Comparison of ENCODE assay signal across 8 mouse cellular contexts in genomic region chr10:14705072-14706066, GRCm38 (mm10). TPM values are rescaled to one million over a fixed set of nuclear protein-coding genes. Genes with fewer than 3 reads are reported as not detected.
DNase-seq lines count a peak whose midpoint lies in the region; ATAC-seq and TF ChIP-seq lines count a peak whose summit lies in the region.

Vta1 (minus strand) TSS chr10:14705560.
Nmbr (plus strand) TSS chr10:14705591.

- H3K9ac ChIP-seq in embryonic facial prominence, embryonic 13.5 days: peak within 1 kb of the TSS; percentile 87
- H3K9ac ChIP-seq in limb, embryonic 12.5 days (replicated peaks): peak within 1 kb of the TSS; percentile 81
- peak within 1 kb of the TSS; percentile 82 for H3K9ac ChIP-seq in midbrain, embryonic 15.5 days

- peak within 1 kb of the TSS; percentile 94 for H3K4me3 ChIP-seq in embryonic facial prominence, embryonic 13.5 days
- H3K4me3 ChIP-seq in kidney, adult 2 months (ENCODE audit: insufficient read depth, low read depth, low read length): peak within 1 kb of the TSS; percentile 87
- H3K4me3 ChIP-seq in limb, embryonic 12.5 days (replicated peaks): peak within 1 kb of the TSS; percentile 92
- peak within 1 kb of the TSS; percentile 98 for H3K4me3 ChIP-seq in midbrain, embryonic 15.5 days
- peak within 1 kb of the TSS; percentile 92 for H3K4me3 ChIP-seq in spleen, adult 2 months (ENCODE audit: extremely low read depth, insufficient read depth, insufficient read length)

- peak within 1 kb of the TSS; percentile 70 for H3K4me2 ChIP-seq in embryonic facial prominence, embryonic 13.5 days
- H3K4me2 ChIP-seq in limb, embryonic 12.5 days: peak within 1 kb of the TSS; percentile 61
- peak within 1 kb of the TSS; percentile 63 for H3K4me2 ChIP-seq in midbrain, embryonic 15.5 days

- no peaks in the 10 kb centered on the region for H3K27me3 ChIP-seq in embryonic facial prominence, embryonic 13.5 days
- no peaks in the 10 kb centered on the region for H3K27me3 ChIP-seq in kidney, adult 2 months (replicated peaks; ENCODE audit: control insufficient read depth, insufficient read depth, low read length)
- H3K27me3 ChIP-seq in limb, embryonic 12.5 days: no peaks in the 10 kb centered on the region
- H3K27me3 ChIP-seq in midbrain, embryonic 15.5 days (replicated peaks): no peaks in the 10 kb centered on the region
- no peaks in the 10 kb centered on the region for H3K27me3 ChIP-seq in spleen, adult 2 months (ENCODE audit: control insufficient read depth, insufficient read depth, low read length)

- under 1% methylated on average over 50 of the region's 50 CpGs for WGBS in embryonic facial prominence, embryonic 13.5 days
- WGBS in kidney, adult 2 months: under 1% methylated on average over 50 of the region's 50 CpGs
- WGBS in limb, embryonic 12.5 days: under 1% methylated on average over 46 of the region's 50 CpGs
- WGBS in midbrain, embryonic 15.5 days: under 1% methylated on average over 50 of the region's 50 CpGs
- WGBS in spleen, adult 2 months: under 1% methylated on average over 49 of the region's 50 CpGs

- H3K4me1 ChIP-seq in embryonic facial prominence, embryonic 13.5 days: peaks cover 11% of the 10 kb centered on the region
- no peaks in the 10 kb centered on the region for H3K4me1 ChIP-seq in kidney, adult 2 months (ENCODE audit: control insufficient read depth, insufficient read depth, low read length)
- peaks cover 11% of the 10 kb centered on the region for H3K4me1 ChIP-seq in limb, embryonic 12.5 days (replicated peaks)
- peaks cover 20% of the 10 kb centered on the region for H3K4me1 ChIP-seq in midbrain, embryonic 15.5 days
- H3K4me1 ChIP-seq in spleen, adult 2 months (ENCODE audit: control insufficient read depth, insufficient read depth, insufficient read length): peaks cover 2% of the 10 kb centered on the region; the same call in 1 of the 2 replicates

- no peaks in the 10 kb centered on the region for H3K36me3 ChIP-seq in embryonic facial prominence, embryonic 13.5 days
- H3K36me3 ChIP-seq in kidney, adult 2 months (ENCODE audit: control insufficient read depth, insufficient read depth, low read length): no peaks in the 10 kb centered on the region
- no peaks in the 10 kb centered on the region for H3K36me3 ChIP-seq in limb, embryonic 12.5 days
- H3K36me3 ChIP-seq in midbrain, embryonic 15.5 days (replicated peaks): no peaks in the 10 kb centered on the region
- H3K36me3 ChIP-seq in spleen, adult 2 months (ENCODE audit: control insufficient read depth, insufficient read depth, low read length): no peaks in the 10 kb centered on the region

- no peaks in the 10 kb centered on the region for H3K9me3 ChIP-seq in embryonic facial prominence, embryonic 13.5 days
- 0 out of 2 replicates have a peak, but pooled peaks cover 2% of the 10 kb centered on the region for H3K9me3 ChIP-seq in limb, embryonic 12.5 days
- H3K9me3 ChIP-seq in midbrain, embryonic 15.5 days: no peaks in the 10 kb centered on the region

- no peak for TF ChIP-seq POLR2A in kidney, adult 2 months (IDR thresholded peaks at IDR 0.05; ENCODE audit: low read depth, low read length)
- TF ChIP-seq POLR2A in spleen, adult 2 months (IDR thresholded peaks at IDR 0.05; ENCODE audit: low read depth, low read length): peak; percentile 55

- peak within 1 kb of the TSS; percentile 69 for H3K27ac ChIP-seq in embryonic facial prominence, embryonic 13.5 days
- 0 out of 2 replicates have a peak within 1 kb of the TSS, but pooled peaks have one; percentile 33 for H3K27ac ChIP-seq in kidney, adult 2 months (ENCODE audit: insufficient read depth, low read depth, low read length)
- H3K27ac ChIP-seq in limb, embryonic 12.5 days: peak within 1 kb of the TSS; percentile 75; the same call in 1 of the 2 replicates
- H3K27ac ChIP-seq in midbrain, embryonic 15.5 days: peak within 1 kb of the TSS; percentile 87
- peak within 1 kb of the TSS; percentile 26; the same call in 1 of the 2 replicates for H3K27ac ChIP-seq in spleen, adult 2 months (ENCODE audit: insufficient read depth, low read length)

- ATAC-seq in embryonic facial prominence, embryonic 13.5 days (ENCODE audit: insufficient number of reproducible peaks, insufficient read depth, low FRiP score, low TSS enrichment, low read depth): peak; percentile 94
- ATAC-seq in limb, embryonic 12.5 days (ENCODE audit: insufficient number of reproducible peaks, insufficient read depth, low FRiP score, low TSS enrichment, low read depth): peak; percentile 94
- ATAC-seq in midbrain, embryonic 15.5 days (replicated peaks): peak; percentile 99

- peak; percentile 90 for TF ChIP-seq CTCF in kidney, adult 2 months (conservative IDR thresholded peaks at IDR 0.05; ENCODE audit: insufficient read depth, insufficient read length, low read depth, low read length)
- TF ChIP-seq CTCF in spleen, adult 2 months (IDR thresholded peaks at IDR 0.05; ENCODE audit: extremely low read depth, insufficient read depth, insufficient read length, insufficient replicate concordance): peak; percentile 59; the same call in 1 of the 2 replicates

- DNase-seq in 3134 (ENCODE audit: extremely low read depth, insufficient read length, low spot score): peak; percentile 92
- peak; percentile 99 for DNase-seq in adrenal gland, postnatal 36 days
- peak; percentile 99 to 100 for DNase-seq in heart, adult 18-20 months
- peak; percentile 99 for DNase-seq in kidney, adult 2 months
- DNase-seq in spleen, adult 2 months (ENCODE audit: low read depth in 1 of 2, low spot score in 2 of 2): peak; percentile 95 to 99

RNA-seq across cellular contexts. Expression of gene Vta1, which starts in this region (rescaled TPM):
- 10 to 100 TPM; 60.8 to 62.5 TPM for total RNA-seq in adrenal gland, postnatal 36 days (2021)
- polyA plus RNA-seq in embryonic facial prominence, embryonic 13.5 days (2015; fragmentation: Nextera tagmentation; extraction: Ambion mirVana): 92.5 and 101 TPM in 2 replicates
- total RNA-seq in heart, adult 18-20 months (2021): 10 to 100 TPM; 27.2 to 30.8 TPM
- 77.7 and 82.5 TPM in 2 replicates for polyA plus RNA-seq in kidney, adult 2 months (2012; rRNA removed)
- polyA plus RNA-seq in limb, embryonic 12.5 days (2016; fragmentation: Nextera tagmentation; extraction: Ambion mirVana): 96.5 and 108 TPM in 2 replicates
- polyA plus RNA-seq in midbrain, embryonic 15.5 days (2015; fragmentation: Nextera tagmentation; extraction: Ambion mirVana): 179 and 180 TPM in 2 replicates
- polyA plus RNA-seq in spleen, adult 2 months (2012; rRNA removed): 61.1 and 66.1 TPM in 2 replicates

RNA-seq across cellular contexts. Expression of gene Nmbr, which starts in this region (rescaled TPM):
- total RNA-seq in adrenal gland, postnatal 36 days (2021): not detected
- 0.28 and 0.99 TPM in 2 replicates for polyA plus RNA-seq in embryonic facial prominence, embryonic 13.5 days (2015; fragmentation: Nextera tagmentation; extraction: Ambion mirVana)
- total RNA-seq in heart, adult 18-20 months (2021): not detected
- 0.38 TPM in 1 of 2 replicates, not detected in the other for polyA plus RNA-seq in kidney, adult 2 months (2012; rRNA removed)
- 0.26 and 0.40 TPM in 2 replicates for polyA plus RNA-seq in limb, embryonic 12.5 days (2016; fragmentation: Nextera tagmentation; extraction: Ambion mirVana)
- 1.6 and 2.6 TPM in 2 replicates for polyA plus RNA-seq in midbrain, embryonic 15.5 days (2015; fragmentation: Nextera tagmentation; extraction: Ambion mirVana)
- not detected in 2 replicates for polyA plus RNA-seq in spleen, adult 2 months (2012; rRNA removed)

Comparison
In these comparisons a context has a peak if more than half of its experiments do, and no peak if none do; other contexts are left out.
1. Peak in every context shown above with its lines: DNase-seq, ATAC-seq, H3K4me3 ChIP-seq and H3K27ac ChIP-seq.
2. H3K27ac ChIP-seq: peak in every context shown above with its lines; median percentile 87 in midbrain, embryonic 15.5 days; 75 in limb, embryonic 12.5 days; 69 in embryonic facial prominence, embryonic 13.5 days; 33 in kidney, adult 2 months; 26 in spleen, adult 2 months.